Comparison of ENCODE assay signal across 8 mouse cellular contexts in genomic region chr19:45537505-45537904, GRCm38 (mm10). TPM values are rescaled to one million over a fixed set of nuclear protein-coding genes. Genes with fewer than 3 reads are reported as not detected.
A peak's percentile ranks its signal among the peaks of the same experiment; 100 is the strongest.
DNase-seq lines count a peak whose midpoint lies in the region; ATAC-seq and TF ChIP-seq lines count a peak whose summit lies in the region.

No protein-coding gene starts in this region.

- peaks cover 14% of the 10 kb centered on the region for H3K4me1 ChIP-seq in midbrain, embryonic 10.5 days
- H3K4me1 ChIP-seq in midbrain, embryonic 15.5 days, result peaks cover 15% of the 10 kb centered on the region
- peaks cover 4% of the 10 kb centered on the region; the same call in 1 of the 2 replicates for H3K4me1 ChIP-seq in bone marrow macrophage, adult 2 months (ENCODE audit: control insufficient read depth, insufficient read depth, low read length)

- H3K36me3 ChIP-seq in midbrain, embryonic 10.5 days, result no peaks in the 10 kb centered on the region
- no peaks in the 10 kb centered on the region for H3K36me3 ChIP-seq in midbrain, embryonic 15.5 days (replicated peaks)

- H3K27me3 ChIP-seq in midbrain, embryonic 10.5 days (ENCODE audit: low read depth, poor library complexity, severe bottlenecking), result peaks cover 82% of the 10 kb centered on the region
- peaks cover 5% of the 10 kb centered on the region for H3K27me3 ChIP-seq in midbrain, embryonic 15.5 days (replicated peaks)

- intact Hi-C loops in heart, postnatal 36 days (cut with DNase I), result no loop called here

- ATAC-seq in midbrain, embryonic 15.5 days (replicated peaks), result no peak

- H3K4me2 ChIP-seq in midbrain, embryonic 15.5 days, result no peak overlapping the region

- no peak overlapping the region for H3K9ac ChIP-seq in midbrain, embryonic 15.5 days

- 62% methylated on average over 1 of the region's 1 CpGs for WGBS in midbrain, embryonic 10.5 days
- WGBS in midbrain, embryonic 15.5 days, result 42% methylated on average over 1 of the region's 1 CpGs

- H3K9me3 ChIP-seq in midbrain, embryonic 10.5 days (replicated peaks), result no peaks in the 10 kb centered on the region
- H3K9me3 ChIP-seq in midbrain, embryonic 15.5 days, result no peaks in the 10 kb centered on the region

- TF ChIP-seq POLR2A in bone marrow macrophage, adult 2 months (IDR thresholded peaks at IDR 0.05; ENCODE audit: borderline replicate concordance, low read depth, low read length), result no peak

- peak; percentile 52; the same call in 1 of the 2 replicates for TF ChIP-seq CTCF in bone marrow macrophage, adult 2 months (IDR thresholded peaks at IDR 0.05; ENCODE audit: low read depth, low read length)

- H3K27ac ChIP-seq in midbrain, embryonic 10.5 days (replicated peaks), result no peak overlapping the region
- no peak overlapping the region for H3K27ac ChIP-seq in midbrain, embryonic 15.5 days
- H3K27ac ChIP-seq in bone marrow macrophage, adult 2 months (ENCODE audit: insufficient read depth, low read depth, low read length), result no peak overlapping the region

- DNase-seq in adrenal gland, adult 18-20 months (ENCODE audit: low spot score in 2 of 2), result peak; percentile 47 to 59
- DNase-seq in adrenal gland, postnatal 4 days (ENCODE audit: low spot score in 2 of 2), result no peak
- DNase-seq in midbrain, embryonic 10.5 days (ENCODE audit: low spot score), result peak; percentile 43
- peak; percentile 35 to 64 for DNase-seq in heart, postnatal 36 days
- peak; percentile 67 for DNase-seq in lung, postnatal 14 days
- DNase-seq in thymus, postnatal 25 days, result peak; percentile 71

- H3K4me3 ChIP-seq in midbrain, embryonic 10.5 days, result no peak overlapping the region
- no peak overlapping the region for H3K4me3 ChIP-seq in midbrain, embryonic 15.5 days
- H3K4me3 ChIP-seq in bone marrow macrophage, adult 2 months (ENCODE audit: insufficient read depth, low read length), result no peak overlapping the region

RNA-seq across cellular contexts. Expression of gene Poll, which starts 22.8 kb away (rescaled TPM):
- total RNA-seq in adrenal gland, adult 18-20 months (2021), result 10 to 100 TPM in 1 of 2 experiments, 1 to 10 TPM in 1; 9.4 to 11.0 TPM
- 10 to 100 TPM; 11.5 to 12.3 TPM for total RNA-seq in adrenal gland, postnatal 4 days (2021)
- 22.3 and 23.0 TPM in 2 replicates for polyA plus RNA-seq in midbrain, embryonic 10.5 days (2016; fragmentation: Nextera tagmentation; extraction: Ambion mirVana)
- 13.8 and 14.5 TPM in 2 replicates for polyA plus RNA-seq in midbrain, embryonic 15.5 days (2015; fragmentation: Nextera tagmentation; extraction: Ambion mirVana)
- polyA plus RNA-seq in bone marrow macrophage, adult 2 months (2012; ENCODE audit: insufficient read depth, insufficient read length, missing spikeins), result 9.3 and 10.1 TPM in 2 replicates
- 10 to 100 TPM in 1 of 2 experiments, 1 to 10 TPM in 1; 9.8 to 11.4 TPM for total RNA-seq in heart, postnatal 36 days (2021)

RNA-seq across cellular contexts. Expression of gene Gm17018, which starts 22.9 kb away (rescaled TPM):
- total RNA-seq in adrenal gland, adult 18-20 months (2021), result 10 to 100 TPM; 28.4 to 33.9 TPM
- 10 to 100 TPM; 25.6 to 30.7 TPM for total RNA-seq in adrenal gland, postnatal 4 days (2021)
- 47.2 and 47.9 TPM in 2 replicates for polyA plus RNA-seq in midbrain, embryonic 10.5 days (2016; fragmentation: Nextera tagmentation; extraction: Ambion mirVana)
- polyA plus RNA-seq in midbrain, embryonic 15.5 days (2015; fragmentation: Nextera tagmentation; extraction: Ambion mirVana), result 60.3 and 65.8 TPM in 2 replicates
- 35.3 and 36.0 TPM in 2 replicates for polyA plus RNA-seq in bone marrow macrophage, adult 2 months (2012; ENCODE audit: insufficient read depth, insufficient read length, missing spikeins)
- total RNA-seq in heart, postnatal 36 days (2021), result 10 to 100 TPM; 17.6 to 21.5 TPM

Comparison
In these comparisons a context has a peak if more than half of its experiments do, and no peak if none do; other contexts are left out.
1. DNase-seq: peak in adrenal gland, adult 18-20 months (2 of 2), midbrain, embryonic 10.5 days (single experiment), heart, postnatal 36 days (2 of 2), lung, postnatal 14 days (single experiment) and thymus, postnatal 25 days (single experiment); none in adrenal gland, postnatal 4 days (0 of 2).